Comparison of ENCODE assay signal across 8 mouse cellular contexts in genomic region chr1:151890041-151890621, GRCm38 (mm10).
DNase-seq lines count a peak whose midpoint lies in the region; ATAC-seq lines count a peak whose summit lies in the region.

No protein-coding gene starts in this region.

- H3K9me3 ChIP-seq in midbrain, embryonic 10.5 days (replicated peaks) = no peaks in the 10 kb centered on the region
- no peaks in the 10 kb centered on the region for H3K9me3 ChIP-seq in midbrain, embryonic 11.5 days (ENCODE audit: control insufficient read depth, low read length)
- no peaks in the 10 kb centered on the region for H3K9me3 ChIP-seq in forebrain, embryonic 12.5 days
- H3K9me3 ChIP-seq in intestine, embryonic 16.5 days (ENCODE audit: control insufficient read depth, low read length) = no peaks in the 10 kb centered on the region
- no peaks in the 10 kb centered on the region for H3K9me3 ChIP-seq in limb, embryonic 12.5 days

- H3K4me1 ChIP-seq in midbrain, embryonic 10.5 days = 0 out of 2 replicates have a peak, but pooled peaks cover 4% of the 10 kb centered on the region
- H3K4me1 ChIP-seq in midbrain, embryonic 11.5 days (ENCODE audit: control insufficient read depth, insufficient read depth, low read length) = no peaks in the 10 kb centered on the region
- peaks cover 15% of the 10 kb centered on the region; the same call in 1 of the 2 replicates for H3K4me1 ChIP-seq in forebrain, embryonic 12.5 days
- H3K4me1 ChIP-seq in intestine, embryonic 16.5 days (ENCODE audit: control insufficient read depth, insufficient read depth, low read length) = peaks cover 22% of the 10 kb centered on the region
- H3K4me1 ChIP-seq in limb, embryonic 12.5 days (replicated peaks) = peaks cover 32% of the 10 kb centered on the region

- no peaks in the 10 kb centered on the region for H3K27me3 ChIP-seq in midbrain, embryonic 10.5 days (ENCODE audit: low read depth, poor library complexity, severe bottlenecking)
- no peaks in the 10 kb centered on the region for H3K27me3 ChIP-seq in midbrain, embryonic 11.5 days (ENCODE audit: control insufficient read depth, insufficient read depth, low read length)
- no peaks in the 10 kb centered on the region for H3K27me3 ChIP-seq in forebrain, embryonic 12.5 days
- no peaks in the 10 kb centered on the region for H3K27me3 ChIP-seq in intestine, embryonic 16.5 days (replicated peaks; ENCODE audit: control insufficient read depth, insufficient read depth, low read length)
- no peaks in the 10 kb centered on the region for H3K27me3 ChIP-seq in limb, embryonic 12.5 days

- ATAC-seq in midbrain, embryonic 11.5 days (ENCODE audit: low FRiP score) = no peak
- peak; percentile 73 for ATAC-seq in forebrain, embryonic 12.5 days (ENCODE audit: low FRiP score)
- ATAC-seq in intestine, embryonic 16.5 days = peak; percentile 66
- peak; percentile 85 for ATAC-seq in limb, embryonic 12.5 days (ENCODE audit: insufficient number of reproducible peaks, insufficient read depth, low FRiP score, low TSS enrichment, low read depth)

- peaks cover 12% of the 10 kb centered on the region; the same call in 1 of the 2 replicates for H3K36me3 ChIP-seq in midbrain, embryonic 10.5 days
- no peaks in the 10 kb centered on the region for H3K36me3 ChIP-seq in midbrain, embryonic 11.5 days (ENCODE audit: control insufficient read depth, insufficient read depth, low read length)
- 0 out of 2 replicates have a peak, but pooled peaks cover 6% of the 10 kb centered on the region for H3K36me3 ChIP-seq in forebrain, embryonic 12.5 days (replicated peaks)
- H3K36me3 ChIP-seq in intestine, embryonic 16.5 days (ENCODE audit: control insufficient read depth, insufficient read depth, low read length) = no peaks in the 10 kb centered on the region
- no peaks in the 10 kb centered on the region for H3K36me3 ChIP-seq in limb, embryonic 12.5 days

- 88% methylated on average over 14 of the region's 14 CpGs for WGBS in midbrain, embryonic 10.5 days
- WGBS in midbrain, embryonic 11.5 days = 82% methylated on average over 14 of the region's 14 CpGs
- WGBS in forebrain, embryonic 12.5 days = 57% methylated on average over 14 of the region's 14 CpGs
- WGBS in intestine, embryonic 16.5 days = 54% methylated on average over 14 of the region's 14 CpGs
- 46% methylated on average over 14 of the region's 14 CpGs for WGBS in limb, embryonic 12.5 days

- H3K4me3 ChIP-seq in midbrain, embryonic 10.5 days = no peak overlapping the region
- no peak overlapping the region for H3K4me3 ChIP-seq in midbrain, embryonic 11.5 days (ENCODE audit: low read depth, low read length)
- no peak overlapping the region for H3K4me3 ChIP-seq in forebrain, embryonic 12.5 days (replicated peaks)
- no peak overlapping the region for H3K4me3 ChIP-seq in intestine, embryonic 16.5 days (ENCODE audit: low read length)
- no peak overlapping the region for H3K4me3 ChIP-seq in limb, embryonic 12.5 days (replicated peaks)

- H3K4me2 ChIP-seq in midbrain, embryonic 11.5 days = no peak overlapping the region
- H3K4me2 ChIP-seq in forebrain, embryonic 12.5 days = no peak overlapping the region
- no peak overlapping the region for H3K4me2 ChIP-seq in intestine, embryonic 16.5 days (ENCODE audit: low read depth, low read length)
- H3K4me2 ChIP-seq in limb, embryonic 12.5 days = no peak overlapping the region

- no peak overlapping the region for H3K9ac ChIP-seq in midbrain, embryonic 11.5 days (ENCODE audit: low read length)
- no peak overlapping the region for H3K9ac ChIP-seq in forebrain, embryonic 12.5 days
- H3K9ac ChIP-seq in intestine, embryonic 16.5 days (ENCODE audit: low read depth, low read length) = no peak overlapping the region
- no peak overlapping the region for H3K9ac ChIP-seq in limb, embryonic 12.5 days (replicated peaks)

- DNase-seq in midbrain, embryonic 10.5 days (ENCODE audit: low spot score) = no peak
- no peak for DNase-seq in midbrain, embryonic 11.5 days (ENCODE audit: low spot score, missing footprints)
- DNase-seq in retina, postnatal 1 day = peak; percentile 74
- DNase-seq in thymus, postnatal 10 days (ENCODE audit: low spot score in 2 of 2) = no peak
- no peak for DNase-seq in urinary bladder, postnatal 25 days (ENCODE audit: low spot score)

- 0 out of 2 replicates have a peak overlapping the region, but pooled peaks have one; percentile 13 for H3K27ac ChIP-seq in midbrain, embryonic 10.5 days (replicated peaks)
- no peak overlapping the region for H3K27ac ChIP-seq in midbrain, embryonic 11.5 days (ENCODE audit: low read depth, low read length)
- peak overlapping the region; percentile 33; the same call in 1 of the 2 replicates for H3K27ac ChIP-seq in forebrain, embryonic 12.5 days
- H3K27ac ChIP-seq in intestine, embryonic 16.5 days (ENCODE audit: low read length) = peak overlapping the region; percentile 71
- H3K27ac ChIP-seq in limb, embryonic 12.5 days = peak overlapping the region; percentile 94
